Mouse (Mus musculus) erythroblast, embryonic 14.5 days (primary cell): ENCODE measurements around the gene Sorcs2.

Source experiments
- GATA1 ChIP-seq: IDR thresholded peaks from 2 replicates; pipeline ENCODE4 v1.6.1; 2012; ENCODE audit warnings: low read length, inconsistent platforms, mixed read lengths
- TAL1 ChIP-seq: IDR thresholded peaks from 3 replicates; pipeline ENCODE4 v1.6.1; 2012; ENCODE audit warnings: low read length, inconsistent platforms, mixed read lengths

GRCm38 (mm10) chr5:36188310-36188709, 209.6 kb downstream of the Sorcs2 start:
- no peak for TF ChIP-seq TAL1
- no peak for TF ChIP-seq GATA1
